Mouse (Mus musculus) intestine, embryonic 16.5 days (tissue): ENCODE measurements around the gene Fcgr2b. TPM values are rescaled to one million over a fixed set of nuclear protein-coding genes. Genes with fewer than 3 reads are reported as not detected.

Experiments used
- ATAC-seq: fragments of 200-750 bp; cut with Nextera tagmentation; 2 replicates; pipeline ENCODE4 v1.8.0; 2017; ENCODE audit warnings: moderate TSS enrichment, moderate library complexity
- H3K27ac ChIP-seq: fragments of 300-500 bp; sonication (generic); 2 replicates; pipeline ENCODE4 v1.5.1; 2014; ENCODE audit warnings: mild to moderate bottlenecking, low read length
- H3K27me3 ChIP-seq: fragments of 300-500 bp; sonication (generic); replicated peaks from 2 replicates; pipeline ENCODE4 v1.6.1; 2014; ENCODE audit warnings: low read length, control low read depth, mixed read lengths; ENCODE audit not compliant: control insufficient read depth, insufficient read depth
- H3K36me3 ChIP-seq: fragments of 300-500 bp; sonication (generic); 2 replicates; pipeline ENCODE4 v1.6.1; 2014; ENCODE audit warnings: low read length, control low read depth; ENCODE audit not compliant: control insufficient read depth, insufficient read depth
- H3K4me1 ChIP-seq: fragments of 300-500 bp; sonication (generic); 2 replicates; pipeline ENCODE4 v1.6.1; 2014; ENCODE audit warnings: low read length, control low read depth, mixed read lengths; ENCODE audit not compliant: control insufficient read depth, insufficient read depth
- H3K4me2 ChIP-seq: fragments of 300-500 bp; sonication (generic); 2 replicates; pipeline ENCODE4 v1.6.1; 2014; ENCODE audit warnings: low read depth, low read length, control low read depth
- H3K4me3 ChIP-seq: fragments of 300-500 bp; sonication (generic); 2 replicates; pipeline ENCODE4 v1.5.1; 2014; ENCODE audit warnings: mild to moderate bottlenecking, low read length
- H3K9ac ChIP-seq: fragments of 300-500 bp; sonication (generic); 2 replicates; pipeline ENCODE4 v1.6.1; 2014; ENCODE audit warnings: low read depth, low read length
- H3K9me3 ChIP-seq: fragments of 300-500 bp; sonication (generic); 2 replicates; pipeline ENCODE4 v1.6.1; 2016; ENCODE audit warnings: low read length, control low read depth; ENCODE audit not compliant: control insufficient read depth
- whole genome bisulfite sequencing: fragments of 180-500 bp; shearing (Covaris S2); extraction: QIAGEN DNeasy Blood & Tissue Kit; methylation state at CpG from one replicate; pipeline ENCODE4 v1.1.7; 2014; 5-methylcytosine and 5-hydroxymethylcytosine counted together
- polyA plus RNA-seq: library from polyadenylated mRNA; unstranded; fragments of >200 nt; fragmentation: Nextera tagmentation; extraction: Ambion mirVana; gene quantifications from 2 replicates; pipeline ENCODE4 v1.2.1, GENCODE M21; 2015

Fcgr2b gene
- polyA plus RNA-seq, 1 experiment from 2014 or later: 1.5 TPM

- H3K9me3 ChIP-seq: no peaks in the 10 kb centered on the region
- H3K27me3 ChIP-seq: no peaks in the 10 kb centered on the region
- H3K36me3 ChIP-seq: no peaks in the 10 kb centered on the region
- no peaks in the 10 kb centered on the region for H3K4me1 ChIP-seq
- no peak for ATAC-seq
- no peak overlapping the region for H3K27ac ChIP-seq
- no peak overlapping the region for H3K4me3 ChIP-seq
- H3K9ac ChIP-seq: no peak overlapping the region
- no peak overlapping the region for H3K4me2 ChIP-seq
- 72% methylated on average over 6 of the region's 6 CpGs for WGBS
Measured at GRCm38 (mm10) chr1:170924485-170924884, 51.9 kb downstream of the Fcgr2b start.

GRCm38 (mm10) chr1:170919308-170919707 is 57.0 kb downstream of the Fcgr2b start:
- no peak overlapping the region for H3K9ac ChIP-seq
- no peaks in the 10 kb centered on the region for H3K4me1 ChIP-seq
- ATAC-seq: no peak
- H3K4me2 ChIP-seq: no peak overlapping the region
- no peak overlapping the region for H3K4me3 ChIP-seq
- H3K9me3 ChIP-seq: no peaks in the 10 kb centered on the region
- H3K36me3 ChIP-seq: no peaks in the 10 kb centered on the region
- H3K27ac ChIP-seq: no peak overlapping the region
- no peaks in the 10 kb centered on the region for H3K27me3 ChIP-seq
- 90% methylated on average over 8 of the region's 8 CpGs for WGBS

- Histone ChIP-seq H3K36me3 (no peaks in the 10 kb centered on the region), H3K4me2 (no peak overlapping the region), H3K9ac (no peak overlapping the region), H3K27ac (no peak overlapping the region), H3K4me1 (no peaks in the 10 kb centered on the region), H3K9me3 (no peaks in the 10 kb centered on the region), H3K4me3 (no peak overlapping the region), H3K27me3 (no peaks in the 10 kb centered on the region)
- WGBS: 68% methylated on average over 5 of the region's 5 CpGs
- no peak for ATAC-seq
Measured at GRCm38 (mm10) chr1:170915657-170916056, 60.7 kb downstream of the Fcgr2b start.

GRCm38 (mm10) chr1:170912891-170913615 is 63.3 kb downstream of the Fcgr2b start, which contains the start of gene Fcrlb:
Fcrlb (minus strand) TSS chr1:170912941.
- WGBS: 71% methylated on average over 5 of the region's 5 CpGs

GRCm38 (mm10) chr1:170911907-170912660 is 64.3 kb downstream of the Fcgr2b start:
- H3K27ac ChIP-seq: no peak overlapping the region
- peaks cover 9% of the 10 kb centered on the region for H3K4me1 ChIP-seq
- WGBS: 80% methylated on average over 11 of the region's 11 CpGs
- no peaks in the 10 kb centered on the region for H3K9me3 ChIP-seq
- no peak for ATAC-seq
- no peaks in the 10 kb centered on the region for H3K36me3 ChIP-seq
- H3K9ac ChIP-seq: no peak overlapping the region
- no peak overlapping the region for H3K4me3 ChIP-seq
- peaks cover 13% of the 10 kb centered on the region for H3K27me3 ChIP-seq
- no peak overlapping the region for H3K4me2 ChIP-seq

More at GRCm38 (mm10) chr1:170912891-170913615, 63.3 kb downstream of the Fcgr2b start, which contains the start of gene Fcrlb:
- peaks cover 5% of the 10 kb centered on the region for H3K27me3 ChIP-seq
- H3K27ac ChIP-seq: no peak within 1 kb of the TSS
- no peaks in the 10 kb centered on the region for H3K9me3 ChIP-seq
- no peak within 1 kb of the TSS for H3K9ac ChIP-seq
- H3K4me3 ChIP-seq: no peak within 1 kb of the TSS
- H3K4me2 ChIP-seq: no peak within 1 kb of the TSS
- no peaks in the 10 kb centered on the region for H3K36me3 ChIP-seq
- H3K4me1 ChIP-seq: peaks cover 3% of the 10 kb centered on the region; the same call in 1 of the 2 replicates
- ATAC-seq: no peak

Other genes with a start within 250 kb of the Fcgr2b start
- 8.0 and 8.4 TPM in 2 replicates for gene Atf6, start 108.8 kb downstream of the Fcgr2b start, polyA plus RNA-seq
- gene Gm26620, start 91.5 kb downstream of the Fcgr2b start, polyA plus RNA-seq: 2.1 and 2.4 TPM in 2 replicates
- 84.6 and 89.8 TPM in 2 replicates for gene Dusp12, start 91.0 kb downstream of the Fcgr2b start, polyA plus RNA-seq
- gene Fcrlb, start 63.6 kb downstream of the Fcgr2b start, polyA plus RNA-seq: 0.27 TPM in 1 of 2 replicates, not detected in the other
- gene Fcrla, start 49.0 kb downstream of the Fcgr2b start, polyA plus RNA-seq: 0.10 TPM in 1 of 2 replicates, not detected in the other
- 1.4 and 1.8 TPM in 2 replicates for gene Fcgr4, start 42.4 kb upstream of the Fcgr2b start, polyA plus RNA-seq
- 15.3 and 15.9 TPM in 2 replicates for gene Fcgr3, start 88.4 kb upstream of the Fcgr2b start, polyA plus RNA-seq
- 1.6 and 2.1 TPM in 2 replicates for gene Cfap126, start 137.4 kb upstream of the Fcgr2b start, polyA plus RNA-seq
- gene Sdhc, start 174.1 kb upstream of the Fcgr2b start, polyA plus RNA-seq: 457 and 490 TPM in 2 replicates
- 1.7 TPM in 2 replicates for gene Mpz, start 174.2 kb upstream of the Fcgr2b start, polyA plus RNA-seq
- 16.4 and 19.4 TPM in 2 replicates for gene Pcp4l1, start 219.7 kb upstream of the Fcgr2b start, polyA plus RNA-seq
- 18.7 and 21.7 TPM in 2 replicates for gene Nr1i3, start 237.4 kb upstream of the Fcgr2b start, polyA plus RNA-seq
- 32.0 and 34.7 TPM in 2 replicates for gene Tomm40l, start 246.0 kb upstream of the Fcgr2b start, polyA plus RNA-seq
- gene Apoa2, start 248.5 kb upstream of the Fcgr2b start, polyA plus RNA-seq: 55.3 and 151 TPM in 2 replicates